Mouse (Mus musculus) myocyte (in vitro differentiated cells): ENCODE measurements around the gene Zfp652.
A peak's percentile ranks its signal among the peaks of the same experiment; 100 is the strongest.

ENCODE experiments used
- MAX ChIP-seq: IDR thresholded peaks from one replicate; pipeline ENCODE4 v1.6.1; 2011; ENCODE audit warnings: low read depth, mild to moderate bottlenecking, control low read depth
- MYOD1 ChIP-seq, 3 experiments: IDR thresholded peaks; one replicate each; pipeline ENCODE4 v1.6.1; 2011; ENCODE audit warnings: control low read depth in 2 of 3, low read depth in 2 of 3, mild to moderate bottlenecking in 2 of 3, moderate library complexity in 1 of 3; ENCODE audit not compliant: insufficient read length in 2 of 3, control insufficient read depth in 1 of 3
- MYOG ChIP-seq, 3 experiments: IDR thresholded peaks; one replicate each; pipeline ENCODE4 v1.6.1; 2011; ENCODE audit warnings: control low read depth in 2 of 3, low read depth in 2 of 3, mild to moderate bottlenecking in 2 of 3; ENCODE audit not compliant: insufficient read length in 2 of 3, control insufficient read depth in 1 of 3, insufficient read depth in 1 of 3
- POLR2A ChIP-seq: IDR thresholded peaks from one replicate; pipeline ENCODE4 v1.6.1; 2011; ENCODE audit warnings: low read depth, mild to moderate bottlenecking, control low read depth, moderate library complexity; ENCODE audit not compliant: insufficient read length
- POLR2AphosphoS2 ChIP-seq: IDR thresholded peaks from one replicate; pipeline ENCODE4 v1.6.1; 2011; ENCODE audit warnings: low read depth, control low read depth; ENCODE audit not compliant: insufficient read length
- TCF3 ChIP-seq: IDR thresholded peaks from one replicate; pipeline ENCODE4 v1.6.1; 2011; ENCODE audit warnings: low read depth, control low read depth; ENCODE audit not compliant: insufficient read length
- USF1 ChIP-seq: IDR thresholded peaks from one replicate; pipeline ENCODE4 v1.6.1; 2011; ENCODE audit warnings: low read depth, mild to moderate bottlenecking, control low read depth, moderate library complexity

- TF ChIP-seq POLR2A = no peak
- TF ChIP-seq MAX = no peak
- TF ChIP-seq POLR2AphosphoS2 = peak; percentile 85
- TF ChIP-seq USF1 = no peak
- peak in 2 of 3 experiments; percentile 97 to 98 for TF ChIP-seq MYOD1 (IDR thresholded peaks at IDR 0.05; ENCODE audit: control insufficient read depth in 1 of 3, insufficient read length in 2 of 3, low read depth in 2 of 3)
- TF ChIP-seq MYOG (IDR thresholded peaks at IDR 0.05; ENCODE audit: control insufficient read depth in 1 of 3, insufficient read depth in 1 of 3, insufficient read length in 2 of 3, low read depth in 2 of 3) = peak in 2 of 3 experiments; percentile 92 to 98
- no peak for TF ChIP-seq TCF3
Measured at GRCm38 (mm10) chr11:95834143-95834667, 121.7 kb downstream of the Zfp652 start.
